Mouse (Mus musculus) left cerebral cortex, postnatal 4 days (tissue): ENCODE measurements around the gene Gm7980. TPM values are rescaled to one million over a fixed set of nuclear protein-coding genes. Genes with fewer than 3 reads are reported as not detected.
"Not testable (repeated sequence)": the region's sequence is repeated elsewhere in the genome, so short reads cannot be mapped to it uniquely, and the experiment has no call there.

Source experiments
- DNase-seq: peaks from one replicate; pipeline ENCODE4 v3.0.0-alpha.2; 2022
- intact Hi-C: fragments of 180-260 bp; cut with DNase I; formaldehyde crosslinking; loops from one replicate; pipeline ENCODE4 v1.15.1; 2025
- total RNA-seq, 2 experiments: library from RNA; stranded (reverse); gene quantifications; 2 replicates each; pipeline ENCODE4 v1.2.3; 2021

The Gm7980 gene
- not detected for total RNA-seq

- intact Hi-C loops, DNase-seq: not testable (repeated sequence)
Observed at GRCm38 (mm10) chr14:41907190-41907589, at the start of gene Gm7980. Gene Gm7980, minus strand, starts transcription at chr14:41907290.

DNA sequence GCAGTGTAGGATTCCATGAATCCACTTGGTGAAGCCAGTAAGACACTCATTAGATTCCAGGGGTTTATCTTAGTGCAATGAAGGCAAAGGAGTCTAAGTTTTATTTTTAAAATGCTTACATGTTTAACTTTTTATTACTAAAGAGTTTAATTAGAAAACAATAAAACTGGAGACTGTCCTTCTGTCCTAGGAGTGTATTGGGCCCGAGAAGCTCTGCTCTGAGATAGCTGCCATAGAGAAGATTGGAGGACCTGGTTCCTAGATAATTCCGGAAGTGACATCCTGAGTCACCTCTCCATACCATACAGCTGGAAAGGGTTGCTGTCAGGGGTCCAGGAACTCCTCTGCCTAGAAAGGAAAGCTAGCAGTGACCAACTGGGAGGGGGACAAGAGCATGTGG, 36.6 kb upstream of the Gm7980 start, which contains the start of gene 1700024B05Rik:
Gene 1700024B05Rik, plus strand, starts transcription at position 301 of the 400 bp plus-strand sequence.
- intact Hi-C loops = not testable (repeated sequence)

DNA sequence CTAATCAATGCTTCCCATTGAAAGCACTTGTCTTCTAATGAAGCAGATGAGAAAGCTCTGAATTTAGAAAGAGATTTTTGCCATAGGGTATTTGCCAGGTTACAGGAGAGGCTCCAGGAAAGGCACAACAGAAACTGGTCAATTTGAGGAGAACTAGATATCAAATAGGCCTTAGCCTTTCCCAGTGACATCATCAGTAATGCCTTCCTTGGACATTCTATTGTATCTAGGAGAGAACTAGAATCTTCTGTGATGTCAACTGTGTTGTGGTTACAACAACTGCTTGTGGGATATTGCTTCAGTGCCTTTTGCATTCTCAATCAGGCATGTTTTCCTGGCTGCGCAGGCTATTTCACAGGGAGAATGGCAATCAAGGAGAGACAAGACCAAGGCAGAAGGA, 17.6 kb upstream of the Gm7980 start, which contains the start of gene 1700049E17Rik1:
Gene 1700049E17Rik1, plus strand, starts transcription at position 301 of the 400 bp plus-strand sequence.
- DNase-seq, intact Hi-C loops: not testable (repeated sequence)

More for the DNA sequence above, 36.6 kb upstream of the Gm7980 start, which contains the start of gene 1700024B05Rik:
- not testable (repeated sequence) for DNase-seq

Other genes starting within 250 kb of the Gm7980 start
- not detected for gene Gm8068, start 205.4 kb downstream of the Gm7980 start, total RNA-seq
- not detected for gene Gm7929, start 156.7 kb downstream of the Gm7980 start, total RNA-seq
- gene Gm47189, start 134.8 kb downstream of the Gm7980 start, total RNA-seq = not detected
- gene 1700049E17Rik1, start 17.7 kb upstream of the Gm7980 start, total RNA-seq = not detected
- gene 1700024B05Rik, start 36.7 kb upstream of the Gm7980 start, total RNA-seq = not detected
- not detected for gene Gm6401, start 60.6 kb upstream of the Gm7980 start, total RNA-seq
- gene Gm3543, start 76.0 kb upstream of the Gm7980 start, total RNA-seq = 1 to 10 TPM in 1 of 2 experiments, under 1 TPM in 1; 0.87 to 1.8 TPM
- gene Gm7951, start 210.1 kb upstream of the Gm7980 start, total RNA-seq = not detected